Comparison of ENCODE assay signal across 8 mouse cellular contexts in genomic region chr10:68279516-68280501, GRCm38 (mm10). TPM values are rescaled to one million over a fixed set of nuclear protein-coding genes. Genes with fewer than 3 reads are reported as not detected.
A peak's percentile ranks its signal among the peaks of the same experiment; 100 is the strongest.
DNase-seq lines count a peak whose midpoint lies in the region; ATAC-seq and TF ChIP-seq lines count a peak whose summit lies in the region.

No protein-coding gene starts in this region.

- H3K27ac ChIP-seq in gastrocnemius, adult 2 months: peak overlapping the region; percentile 90
- H3K27ac ChIP-seq in hindbrain, embryonic 16.5 days (ENCODE audit: low read depth, low read length): peak overlapping the region; percentile 91
- H3K27ac ChIP-seq in left cerebral cortex, adult 2 months: peak overlapping the region; percentile 92
- peak overlapping the region; percentile 94 for H3K27ac ChIP-seq in macrophage

- ATAC-seq in hindbrain, embryonic 16.5 days: peak; percentile 19; the same call in 1 of the 2 replicates

- intact Hi-C loops in gastrocnemius, adult 2 months (cut with DNase I): loop anchor here (5.0 kb wide), 5 partner anchors 77 to 418 kb away; no protein-coding TSS in a partner anchor
- intact Hi-C loops in left cerebral cortex, adult 2 months (cut with DNase I): loop anchor here (5.0 to 10.0 kb wide), 7 partner anchors 43 to 415 kb away; partner anchors contain the start of genes Cabcoco1 and Zfp365

- TF ChIP-seq CTCF in gastrocnemius, adult 2 months (IDR thresholded peaks at IDR 0.05): no peak
- no peak for TF ChIP-seq CTCF in left cerebral cortex, adult 2 months (IDR thresholded peaks at IDR 0.05)

- peak overlapping the region; percentile 81 for H3K4me2 ChIP-seq in hindbrain, embryonic 16.5 days (ENCODE audit: low read length)

- H3K79me2 ChIP-seq in macrophage (ENCODE audit: inconsistent target): peaks cover 35% of the 10 kb centered on the region

- H3K36me3 ChIP-seq in hindbrain, embryonic 16.5 days (ENCODE audit: control insufficient read depth, insufficient read depth, low read length): no peaks in the 10 kb centered on the region
- H3K36me3 ChIP-seq in macrophage (ENCODE audit: inconsistent target): no peaks in the 10 kb centered on the region

- peak overlapping the region; percentile 51 for H3K9ac ChIP-seq in hindbrain, embryonic 16.5 days (ENCODE audit: low read depth, low read length)

- peak overlapping the region; percentile 73 for H3K4me3 ChIP-seq in gastrocnemius, adult 2 months
- peak overlapping the region; percentile 62 for H3K4me3 ChIP-seq in hindbrain, embryonic 16.5 days (ENCODE audit: low read length)
- H3K4me3 ChIP-seq in left cerebral cortex, adult 2 months: peak overlapping the region; percentile 84
- peak overlapping the region; percentile 69 for H3K4me3 ChIP-seq in macrophage (ENCODE audit: inconsistent target)

- no peaks in the 10 kb centered on the region for H3K27me3 ChIP-seq in hindbrain, embryonic 16.5 days (replicated peaks; ENCODE audit: control insufficient read depth, insufficient read depth, low read length)

- peaks cover 20% of the 10 kb centered on the region for H3K4me1 ChIP-seq in hindbrain, embryonic 16.5 days (ENCODE audit: control insufficient read depth, insufficient read depth, low read depth, low read length)

- no peaks in the 10 kb centered on the region for H3K9me3 ChIP-seq in hindbrain, embryonic 16.5 days (ENCODE audit: control insufficient read depth, low read length)

- peak; percentile 55 for DNase-seq in T-cell, adult 2 months (ENCODE audit: low spot score)
- peak; percentile 87 to 88 for DNase-seq in cerebellum, postnatal 14 days
- DNase-seq in gastrocnemius, adult 2 months: peak; percentile 83
- peak; percentile 68 to 69 for DNase-seq in left cerebral cortex, adult 2 months (ENCODE audit: extremely low spot score in 1 of 2, low spot score in 2 of 2)
- peak; percentile 65 for DNase-seq in right cerebral cortex, postnatal 14 days
- DNase-seq in urinary bladder, postnatal 4 days (ENCODE audit: low spot score in 2 of 2): peak; percentile 63

- WGBS in hindbrain, embryonic 16.5 days: under 1% methylated on average over 41 of the region's 41 CpGs
- WGBS in macrophage (ENCODE audit: missing documents): 0% methylated on average over 37 of the region's 41 CpGs

RNA-seq across cellular contexts. Expression of gene Arid5b, which starts 1.3 kb away (rescaled TPM):
- total RNA-seq in gastrocnemius, adult 2 months (2021): 10 to 100 TPM in 1 of 2 experiments, 1 to 10 TPM in 1; 8.3 to 16.9 TPM
- polyA plus RNA-seq in hindbrain, embryonic 16.5 days (2015; fragmentation: Nextera tagmentation; extraction: Ambion mirVana): 16.6 TPM in 2 replicates
- 10 to 100 TPM; 32.3 to 38.3 TPM for total RNA-seq in left cerebral cortex, adult 2 months (2021)
- 100 to 1,000 TPM in 24 of 26 experiments, 10 to 100 TPM in 2; 96.4 to 294 (median 157) TPM for total RNA-seq in macrophage (2018; cell fraction: chromatin; rRNA removed)
- total RNA-seq in macrophage (2018; cell fraction: cytosol; rRNA removed): 10 to 100 TPM; 28.3 to 41.0 (median 31.6) TPM
- total RNA-seq in macrophage (2018; cell fraction: nucleus; rRNA removed): 100 to 1,000 TPM in 24 of 26 experiments, 10 to 100 TPM in 2; 78.1 to 319 (median 144) TPM
- 7.3 to 20.3 TPM (median 17.2 TPM) in 3 replicates for polyA plus RNA-seq in macrophage (2018)

Comparison
In these comparisons a context has a peak if more than half of its experiments do, and no peak if none do; other contexts are left out.
1. Peak in every context shown above with its lines: DNase-seq, ATAC-seq, H3K4me3 ChIP-seq and H3K27ac ChIP-seq.